Mouse (Mus musculus) liver, embryonic 16.5 days (tissue): ENCODE results near the gene Acbd7. TPM values are rescaled to one million over a fixed set of nuclear protein-coding genes. Genes with fewer than 3 reads are reported as not detected.

Source experiments
- ATAC-seq: fragments of 200-750 bp; cut with Nextera tagmentation; 2 replicates; pipeline ENCODE4 v1.8.0; 2017; ENCODE audit warnings: low read depth, mild to moderate bottlenecking, moderate number of reproducible peaks, moderate library complexity
- H3K27ac ChIP-seq: fragments of 300-500 bp; sonication (generic); 2 replicates; pipeline ENCODE4 v1.5.1; 2014; ENCODE audit warnings: mild to moderate bottlenecking, low read length
- H3K27me3 ChIP-seq: fragments of 300-500 bp; sonication (generic); 2 replicates; pipeline ENCODE4 v1.6.1; 2014; ENCODE audit warnings: low read depth, low read length, mixed read lengths; ENCODE audit not compliant: control insufficient read depth, insufficient read depth
- H3K36me3 ChIP-seq: fragments of 300-500 bp; sonication (generic); 2 replicates; pipeline ENCODE4 v1.6.1; 2014; ENCODE audit warnings: mild to moderate bottlenecking; ENCODE audit not compliant: control insufficient read depth, insufficient read depth
- H3K4me1 ChIP-seq: fragments of 300-500 bp; sonication (generic); 2 replicates; pipeline ENCODE4 v1.6.1; 2014; ENCODE audit warnings: low read depth, low read length, mixed read lengths; ENCODE audit not compliant: control insufficient read depth
- H3K4me2 ChIP-seq: fragments of 300-500 bp; sonication (generic); 2 replicates; pipeline ENCODE4 v1.6.1; 2014; ENCODE audit warnings: low read depth, low read length, mixed read lengths
- H3K4me3 ChIP-seq: fragments of 300-500 bp; sonication (generic); 2 replicates; pipeline ENCODE4 v1.5.1; 2014; ENCODE audit warnings: low read depth, mild to moderate bottlenecking, low read length
- H3K9ac ChIP-seq: fragments of 300-500 bp; sonication (generic); 2 replicates; pipeline ENCODE4 v1.6.1; 2014; ENCODE audit warnings: low read depth, low read length
- H3K9me3 ChIP-seq: fragments of 300-500 bp; sonication (generic); replicated peaks from 2 replicates; pipeline ENCODE4 v1.6.1; 2016; ENCODE audit warnings: low read length; ENCODE audit not compliant: control insufficient read depth
- WGBS: fragments of 180-500 bp; shearing (Covaris S2); extraction: QIAGEN DNeasy Blood & Tissue Kit; methylation state at CpG from one replicate; pipeline ENCODE4 v1.1.7; 2014; ENCODE audit not compliant: insufficient replicate concordance; 5-methylcytosine and 5-hydroxymethylcytosine counted together
- polyA plus RNA-seq: library from polyadenylated mRNA; unstranded; fragments of >200 nt; fragmentation: Nextera tagmentation; extraction: Ambion mirVana; gene quantifications from 2 replicates; pipeline ENCODE4 v1.2.1, GENCODE M21; 2015

The Acbd7 gene
- polyA plus RNA-seq, 1 experiment from 2014 or later, result 0.40 TPM

DNA sequence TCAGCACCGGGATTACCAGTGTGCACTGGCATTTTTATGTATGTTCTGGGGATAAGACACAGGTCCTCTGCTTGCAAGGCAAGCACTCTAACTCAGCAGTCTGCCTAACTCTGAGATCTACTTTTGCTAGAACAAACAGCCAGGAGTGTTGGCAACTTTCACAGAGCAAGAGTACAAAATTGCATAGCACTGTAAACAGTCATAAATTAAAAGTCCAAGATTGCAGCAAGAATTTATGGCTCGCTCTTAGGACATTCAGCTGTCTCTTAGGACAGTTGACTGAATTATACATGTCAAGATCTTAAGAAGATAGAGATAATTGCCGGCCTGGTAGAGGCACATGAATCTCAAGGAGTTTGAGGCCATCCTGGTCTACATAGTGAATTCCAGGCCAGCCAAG is 20.3 kb downstream of the Acbd7 start:
- Histone ChIP-seq H3K27me3 (no peaks in the 10 kb centered on the region), H3K4me3 (no peak overlapping the region), H3K4me1 (no peaks in the 10 kb centered on the region), H3K36me3 (no peaks in the 10 kb centered on the region), H3K9ac (no peak overlapping the region), H3K9me3 (no peaks in the 10 kb centered on the region), H3K4me2 (no peak overlapping the region), H3K27ac (no peak overlapping the region)
- WGBS, result 54% methylated on average over 3 of the region's 3 CpGs
- no peak for ATAC-seq

DNA sequence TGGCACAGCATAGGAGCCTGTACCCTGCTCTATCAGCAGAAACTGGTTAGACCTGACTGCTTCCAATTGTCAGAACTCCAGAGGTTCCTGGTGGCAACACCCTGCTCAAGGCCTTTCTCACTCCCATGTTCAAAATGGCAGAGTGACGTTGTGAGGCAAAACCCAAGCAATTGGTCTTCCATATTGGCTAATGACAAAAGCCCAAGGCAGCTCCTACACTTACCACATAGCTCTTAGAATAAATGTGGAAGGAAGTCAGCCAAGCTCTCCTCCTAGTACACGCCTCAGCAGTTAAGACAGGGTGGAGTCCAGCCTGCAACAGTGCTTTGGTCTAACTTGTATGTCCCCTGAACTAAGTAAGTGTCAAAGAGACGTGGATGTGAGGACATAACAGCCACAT is 21.9 kb downstream of the Acbd7 start:
- no peaks in the 10 kb centered on the region for H3K36me3 ChIP-seq
- ATAC-seq, result no peak
- WGBS, result 39% methylated on average over 3 of the region's 3 CpGs
- no peaks in the 10 kb centered on the region for H3K4me1 ChIP-seq
- H3K9ac ChIP-seq, result no peak overlapping the region
- no peak overlapping the region for H3K4me2 ChIP-seq
- H3K27me3 ChIP-seq, result no peaks in the 10 kb centered on the region
- no peaks in the 10 kb centered on the region for H3K9me3 ChIP-seq
- no peak overlapping the region for H3K27ac ChIP-seq
- no peak overlapping the region for H3K4me3 ChIP-seq

DNA sequence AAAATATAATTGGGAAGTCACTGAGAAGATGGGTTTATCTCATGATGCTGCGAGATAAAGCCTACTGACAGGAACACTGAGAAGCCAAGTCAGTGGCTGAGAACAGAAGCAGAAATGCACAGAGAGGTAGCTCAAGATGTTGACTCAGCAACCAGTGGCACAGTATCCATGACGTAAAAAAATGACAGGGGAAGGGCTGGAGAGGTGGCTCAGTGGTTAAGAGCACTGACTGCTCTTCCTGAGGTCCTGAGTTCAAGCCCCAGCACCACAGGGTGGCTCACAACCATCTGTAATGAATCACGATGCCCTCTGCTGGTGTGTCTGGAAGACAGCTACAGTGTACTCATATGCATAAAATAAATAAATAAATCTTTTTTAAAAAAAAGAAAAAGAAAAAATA is 25.1 kb downstream of the Acbd7 start:
- no peak overlapping the region for H3K4me3 ChIP-seq
- 52% methylated on average over 3 of the region's 3 CpGs for WGBS
- no peaks in the 10 kb centered on the region for H3K9me3 ChIP-seq
- H3K4me2 ChIP-seq, result no peak overlapping the region
- H3K27ac ChIP-seq, result no peak overlapping the region
- H3K4me1 ChIP-seq, result no peaks in the 10 kb centered on the region
- H3K9ac ChIP-seq, result no peak overlapping the region
- no peaks in the 10 kb centered on the region for H3K36me3 ChIP-seq
- H3K27me3 ChIP-seq, result no peaks in the 10 kb centered on the region
- ATAC-seq, result no peak

DNA sequence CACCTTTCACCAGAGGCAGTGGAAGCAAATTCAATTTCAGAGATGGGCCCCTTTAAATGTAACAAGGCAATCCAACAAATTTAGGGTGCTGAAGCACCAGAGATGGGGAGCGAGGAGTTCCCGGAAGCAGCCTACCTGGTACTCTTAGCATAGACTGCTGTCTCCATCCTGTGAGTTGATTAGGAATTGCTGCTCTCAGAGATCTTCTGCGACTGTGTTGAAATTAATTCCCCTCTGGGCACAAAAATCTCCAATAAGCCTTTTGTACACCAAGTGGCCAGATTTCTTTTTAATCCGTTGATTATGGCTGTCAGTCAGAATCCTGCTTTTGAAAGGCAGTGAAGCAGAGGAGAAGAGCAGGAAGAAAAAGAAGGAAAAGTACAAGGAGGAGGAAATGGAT is 29.2 kb downstream of the Acbd7 start:
- H3K9ac ChIP-seq, result no peak overlapping the region
- H3K27me3 ChIP-seq, result no peaks in the 10 kb centered on the region
- no peak overlapping the region for H3K27ac ChIP-seq
- H3K4me2 ChIP-seq, result no peak overlapping the region
- H3K36me3 ChIP-seq, result no peaks in the 10 kb centered on the region
- H3K9me3 ChIP-seq, result no peaks in the 10 kb centered on the region
- no peak for ATAC-seq
- no peaks in the 10 kb centered on the region for H3K4me1 ChIP-seq
- H3K4me3 ChIP-seq, result no peak overlapping the region
- 54% methylated on average over 4 of the region's 4 CpGs for WGBS

DNA sequence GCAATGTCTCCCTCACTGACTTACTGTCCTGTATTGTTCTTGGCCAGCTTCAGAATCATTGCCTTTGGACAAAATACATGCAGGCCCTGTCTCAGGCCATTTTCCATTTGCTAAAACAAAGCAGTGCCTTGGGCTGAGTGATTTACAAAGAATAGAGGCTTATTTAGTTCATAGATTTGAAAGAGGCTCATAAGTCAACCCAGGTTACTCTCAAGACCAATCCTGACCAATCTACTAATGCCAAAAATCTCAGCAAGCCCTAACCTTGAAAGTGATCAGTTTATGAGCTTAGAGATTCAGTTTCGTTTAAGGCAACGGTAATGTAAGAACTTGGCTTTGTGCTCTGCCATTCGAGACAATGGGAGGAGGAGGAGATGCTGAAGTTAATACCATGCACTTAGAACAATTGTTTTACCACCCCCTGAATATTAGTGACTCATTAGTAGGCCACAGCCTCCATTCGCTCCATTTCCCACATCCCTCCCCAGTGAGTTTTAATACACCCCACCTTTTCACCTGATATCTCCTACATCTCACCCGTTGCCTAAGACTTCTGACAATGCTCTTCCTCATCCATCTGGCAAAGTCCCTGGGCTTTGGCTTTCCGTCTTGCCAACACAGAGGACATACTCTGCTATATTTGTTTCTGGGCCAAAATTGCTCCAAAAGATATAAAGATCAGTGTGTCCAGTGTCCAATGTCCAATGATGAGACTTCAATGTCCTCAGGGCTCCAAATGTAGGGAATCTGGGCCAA is 51.3 kb downstream of the Acbd7 start:
- no peaks in the 10 kb centered on the region for H3K4me1 ChIP-seq
- no peak for ATAC-seq
- no peak overlapping the region for H3K4me3 ChIP-seq
- H3K9ac ChIP-seq, result no peak overlapping the region
- H3K9me3 ChIP-seq, result no peaks in the 10 kb centered on the region
- no peak overlapping the region for H3K27ac ChIP-seq
- no peak overlapping the region for H3K4me2 ChIP-seq
- H3K36me3 ChIP-seq, result no peaks in the 10 kb centered on the region
- H3K27me3 ChIP-seq, result no peaks in the 10 kb centered on the region
- WGBS, result 65% methylated on average over 6 of the region's 6 CpGs

Other genes with a start within 250 kb of the Acbd7 start
- 2.6 and 2.9 TPM in 2 replicates for gene Fam171a1, start 221.9 kb upstream of the Acbd7 start, polyA plus RNA-seq
- gene Nmt2, start 52.0 kb upstream of the Acbd7 start, polyA plus RNA-seq, result 12.0 and 13.8 TPM in 2 replicates
- 7.3 and 7.4 TPM in 2 replicates for gene Rpp38, start 3.5 kb upstream of the Acbd7 start, polyA plus RNA-seq
- not detected in 2 replicates for gene Olah, start 61.0 kb downstream of the Acbd7 start, polyA plus RNA-seq
- gene Meig1, start 86.5 kb downstream of the Acbd7 start, polyA plus RNA-seq, result not detected in 2 replicates
- 3.9 and 4.2 TPM in 2 replicates for gene Dclre1c, start 88.0 kb downstream of the Acbd7 start, polyA plus RNA-seq
- 3.7 and 4.0 TPM in 2 replicates for gene Suv39h2, start 138.9 kb downstream of the Acbd7 start, polyA plus RNA-seq
- 1.4 and 1.5 TPM in 2 replicates for gene Gm45902, start 176.6 kb downstream of the Acbd7 start, polyA plus RNA-seq
- 51.4 and 58.6 TPM in 2 replicates for gene Hspa14, start 176.6 kb downstream of the Acbd7 start, polyA plus RNA-seq
- 0.09 and 0.11 TPM in 2 replicates for gene Cdnf, start 176.9 kb downstream of the Acbd7 start, polyA plus RNA-seq
- 25.0 and 25.6 TPM in 2 replicates for gene Fam107b, start 234.3 kb downstream of the Acbd7 start, polyA plus RNA-seq